Mouse (Mus musculus): ENCODE results near the gene Ugt1a6b.
"Not testable (repeated sequence)": the region's sequence is repeated elsewhere in the genome, so short reads cannot be mapped to it uniquely, and the experiment has no call there.

The Ugt1a6b gene

DNA sequence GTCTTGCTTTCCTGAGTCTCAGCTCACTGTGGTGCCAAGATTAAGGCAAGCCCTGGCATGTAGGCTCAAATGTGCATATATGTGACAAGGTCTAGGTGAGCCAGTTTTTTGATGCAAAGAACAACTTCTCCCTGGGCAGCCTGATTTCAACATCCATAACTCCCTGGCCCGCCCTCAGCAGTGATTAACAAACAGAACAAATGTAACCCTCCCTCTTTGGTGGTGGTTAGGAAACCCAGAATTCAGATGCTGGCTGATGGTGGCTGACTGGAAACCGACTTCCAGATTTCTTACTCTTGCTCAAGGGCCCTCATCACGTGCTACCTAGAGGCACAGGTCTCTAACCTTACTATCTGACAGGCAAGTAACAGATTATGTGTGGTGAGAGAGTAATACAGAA is at the start of gene Ugt1a6b:
Gene Ugt1a6b (plus strand): TSS at position 234 of the 400 bp plus-strand sequence.
- peak; percentile 79 for DNase-seq (ENCODE audit: low spot score)

DNA sequence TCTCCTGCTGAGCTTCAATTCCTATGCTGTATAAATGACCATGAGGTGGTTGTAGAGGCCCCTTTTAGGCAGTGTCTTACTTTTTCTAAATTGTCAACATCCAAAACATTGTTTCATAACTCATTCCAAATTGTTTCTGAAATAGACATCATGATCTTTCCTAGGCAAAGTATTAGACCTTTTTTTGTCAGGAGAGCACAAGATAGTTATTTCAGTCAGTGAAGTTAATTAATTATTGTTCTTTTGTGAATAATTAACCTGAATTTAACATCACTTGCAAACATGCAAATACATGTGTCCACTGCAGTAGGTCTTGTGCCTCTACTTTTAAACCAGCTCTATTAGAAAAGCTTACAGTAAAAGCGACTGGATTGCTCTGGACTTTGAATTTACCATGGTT is 48.0 kb upstream of the Ugt1a6b start, which contains the start of gene Ugt1a10:
Gene Ugt1a10 (plus strand): TSS at position 301 of the 400 bp plus-strand sequence.
- no peak for DNase-seq (ENCODE audit: low spot score)

- not testable (repeated sequence) for DNase-seq (ENCODE audit: low spot score)
Measured at GRCm38 (mm10) chr1:88066472-88067102, 36.5 kb upstream of the Ugt1a6b start.

GRCm38 (mm10) chr1:88070495-88070894 is 32.6 kb upstream of the Ugt1a6b start, which contains the start of gene Ugt1a9:
Gene Ugt1a9 (plus strand): TSS chr1:88070800.
- DNase-seq (ENCODE audit: low spot score), result no peak

DNA sequence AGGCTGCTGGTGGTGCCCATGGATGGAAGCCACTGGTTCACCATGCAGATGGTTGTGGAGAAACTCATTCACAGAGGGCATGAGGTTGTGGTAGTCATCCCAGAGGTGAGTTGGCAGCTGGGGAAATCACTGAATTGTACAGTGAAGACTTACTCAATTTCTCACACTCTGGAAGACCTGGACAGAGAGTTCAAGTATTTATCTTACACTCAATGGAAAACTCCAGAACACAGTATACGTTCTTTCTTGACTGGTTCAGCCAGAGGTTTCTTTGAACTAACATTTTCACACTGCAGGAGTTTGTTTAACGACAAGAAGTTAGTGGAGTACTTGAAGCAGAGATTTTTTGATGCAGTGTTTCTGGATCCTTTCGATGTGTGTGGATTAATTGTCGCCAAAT is 32.1 kb upstream of the Ugt1a6b start:
- no peak for DNase-seq (ENCODE audit: low spot score)

DNA sequence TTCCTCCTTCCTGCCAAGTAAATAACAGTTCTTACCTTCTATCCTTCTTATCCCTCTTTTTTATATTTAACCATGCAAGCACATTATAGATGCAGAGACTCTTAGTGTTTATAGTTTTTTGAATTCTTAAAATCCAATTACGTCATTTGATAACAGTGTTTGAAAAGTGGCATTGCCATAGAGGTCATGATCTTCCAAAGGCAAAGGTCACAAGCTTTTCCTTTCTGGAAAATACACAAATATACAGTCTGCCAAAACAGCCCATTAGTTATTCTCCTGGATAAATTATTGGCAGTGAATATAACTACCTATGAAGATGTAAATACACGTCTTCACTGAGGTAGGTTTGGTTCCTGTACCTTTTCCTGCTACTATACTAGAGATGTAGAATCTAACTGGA is 28.6 kb upstream of the Ugt1a6b start:
- DNase-seq (ENCODE audit: low spot score), result no peak

DNA sequence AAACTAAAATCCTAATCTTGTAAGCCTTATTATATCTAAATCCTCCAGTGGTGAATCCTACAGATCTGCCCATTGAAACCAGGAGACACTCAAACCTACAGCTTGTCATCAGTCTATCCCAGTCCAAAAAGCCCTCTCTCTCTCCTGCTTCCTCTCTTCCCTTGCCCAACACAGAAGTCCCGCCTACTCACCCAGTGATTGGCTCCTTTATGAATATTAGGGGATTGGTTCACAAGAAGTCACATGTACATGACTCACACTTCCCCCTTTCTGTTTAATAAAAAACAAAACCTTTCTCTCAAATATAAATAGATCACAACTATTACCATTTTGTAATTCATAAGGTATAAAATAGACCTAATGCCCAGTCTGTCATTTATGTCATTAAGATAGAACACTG is 25.9 kb upstream of the Ugt1a6b start:
- DNase-seq (ENCODE audit: low spot score), result no peak

GRCm38 (mm10) chr1:88081670-88082069 is 21.4 kb upstream of the Ugt1a6b start:
- no peak for DNase-seq (ENCODE audit: low spot score)

GRCm38 (mm10) chr1:88086125-88086524 is 16.9 kb upstream of the Ugt1a6b start:
- DNase-seq (ENCODE audit: low spot score), result no peak

DNA sequence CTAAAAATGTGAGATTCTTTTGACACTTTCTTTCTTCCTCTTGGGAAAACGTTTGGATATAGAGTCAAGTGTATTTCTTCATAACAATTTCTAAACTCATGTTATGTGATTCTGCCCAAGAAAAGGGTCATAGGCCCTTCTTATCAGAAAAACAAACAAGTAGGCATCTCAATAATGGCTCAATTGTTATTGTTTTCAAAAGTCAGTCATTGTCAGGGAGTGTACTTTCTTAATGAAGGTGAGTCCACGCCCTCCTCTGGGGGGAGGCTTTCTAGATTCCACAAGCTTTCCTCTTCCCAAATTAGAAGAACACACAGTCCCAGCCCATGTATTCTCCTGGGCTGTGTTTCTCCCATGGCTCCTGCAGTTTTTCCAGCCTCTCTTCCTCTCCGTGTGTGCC is 15.5 kb upstream of the Ugt1a6b start, which contains the start of gene Ugt1a8:
Gene Ugt1a8 (plus strand): TSS at position 301 of the 400 bp plus-strand sequence.
- DNase-seq (ENCODE audit: low spot score), result peak; percentile 85

DNA sequence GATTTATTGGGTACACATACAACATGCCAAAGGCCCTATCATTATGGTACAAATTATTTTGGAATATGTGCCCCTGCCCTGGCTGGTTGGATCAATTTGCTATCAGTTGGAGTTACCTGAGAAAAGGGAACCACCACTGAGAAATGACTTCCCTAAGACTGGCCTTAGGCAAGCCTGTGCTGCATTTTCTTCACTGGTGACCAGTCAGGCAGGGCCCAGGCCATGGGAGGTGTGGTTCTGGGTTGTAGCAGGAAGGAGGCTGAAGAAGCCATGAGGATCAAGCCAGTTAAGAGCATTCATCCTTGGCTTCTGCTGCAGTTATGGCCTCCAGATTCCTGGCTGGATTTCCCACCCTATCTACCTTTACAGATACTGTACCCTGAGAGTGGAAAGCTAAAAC is 10.7 kb upstream of the Ugt1a6b start:
- no peak for DNase-seq (ENCODE audit: low spot score)

DNA sequence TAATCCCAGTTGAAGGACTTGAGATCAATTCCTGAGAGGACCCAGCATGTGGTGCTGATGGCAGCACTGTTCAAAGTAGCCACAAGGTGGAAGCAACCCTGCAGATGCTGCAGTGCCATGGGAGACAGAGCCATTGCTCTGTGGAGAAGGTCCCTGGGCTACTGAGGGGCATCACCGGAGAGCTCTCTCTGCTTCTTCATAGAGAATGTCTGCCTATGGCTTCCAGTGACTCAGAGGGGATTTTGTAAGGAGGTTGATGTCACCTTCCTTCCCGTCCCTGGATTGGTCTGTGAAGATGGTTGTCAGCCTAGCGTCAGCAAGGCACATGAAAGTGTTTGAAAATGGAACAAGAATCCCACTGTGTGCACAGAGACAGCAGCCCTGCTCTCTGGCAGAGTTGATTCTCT is 8.8 kb upstream of the Ugt1a6b start:
- peak; percentile 70 for DNase-seq (ENCODE audit: low spot score)

- DNase-seq (ENCODE audit: low spot score), result peak; percentile 45
Measured at GRCm38 (mm10) chr1:88094941-88095492, 8.0 kb upstream of the Ugt1a6b start, which contains the start of gene Ugt1a7c. Gene Ugt1a7c (plus strand): TSS chr1:88095062.

GRCm38 (mm10) chr1:88098546-88098945 is 4.5 kb upstream of the Ugt1a6b start:
- peak; percentile 93 for DNase-seq (ENCODE audit: low spot score)

GRCm38 (mm10) chr1:88099691-88100090 is 3.4 kb upstream of the Ugt1a6b start:
- peak; percentile 99 for DNase-seq (ENCODE audit: low spot score)

GRCm38 (mm10) chr1:88103697-88104468 is 831 bp downstream of the Ugt1a6b start:
- peak; percentile 84 for DNase-seq (ENCODE audit: low spot score)

DNA sequence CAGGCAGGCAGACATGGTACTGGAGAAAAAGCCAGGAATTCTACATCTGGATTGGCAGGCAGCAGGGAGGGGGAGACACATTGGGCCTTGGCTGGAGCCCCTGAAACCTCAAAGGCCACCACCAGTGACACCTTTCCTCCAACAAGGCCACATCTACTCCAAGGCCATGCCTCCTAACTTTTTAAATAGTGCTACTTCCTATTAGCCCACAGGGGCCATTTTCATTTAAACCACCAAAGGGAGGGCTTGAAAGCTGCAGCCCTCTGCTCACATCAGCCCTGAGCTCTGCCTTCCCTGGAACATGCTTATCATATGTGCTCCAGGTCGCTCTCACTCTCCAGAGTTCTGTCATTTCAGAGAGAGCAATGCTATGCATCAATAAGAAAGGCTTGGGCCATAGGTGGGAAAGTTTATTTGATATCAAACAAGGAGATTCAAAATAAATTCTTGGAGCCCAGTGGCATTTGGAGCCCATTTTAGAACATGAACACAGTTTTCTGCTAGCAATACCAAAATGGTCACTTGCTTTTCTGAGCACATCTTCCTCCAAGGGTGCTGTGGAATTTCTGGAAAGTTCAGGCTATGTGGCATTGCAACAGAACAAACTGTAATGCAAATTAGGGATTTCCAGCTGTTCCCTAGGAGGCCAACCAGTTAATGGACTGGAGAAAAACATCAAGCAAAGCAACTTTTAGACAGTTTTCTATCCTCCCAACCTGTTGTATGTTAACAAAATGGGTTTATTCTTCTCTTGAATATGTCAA is 1.8 kb downstream of the Ugt1a6b start:
- peak; percentile 83 for DNase-seq (ENCODE audit: low spot score)

- DNase-seq (ENCODE audit: low spot score), result peak; percentile 42
Measured at GRCm38 (mm10) chr1:88105656-88106055, 2.6 kb downstream of the Ugt1a6b start.

DNA sequence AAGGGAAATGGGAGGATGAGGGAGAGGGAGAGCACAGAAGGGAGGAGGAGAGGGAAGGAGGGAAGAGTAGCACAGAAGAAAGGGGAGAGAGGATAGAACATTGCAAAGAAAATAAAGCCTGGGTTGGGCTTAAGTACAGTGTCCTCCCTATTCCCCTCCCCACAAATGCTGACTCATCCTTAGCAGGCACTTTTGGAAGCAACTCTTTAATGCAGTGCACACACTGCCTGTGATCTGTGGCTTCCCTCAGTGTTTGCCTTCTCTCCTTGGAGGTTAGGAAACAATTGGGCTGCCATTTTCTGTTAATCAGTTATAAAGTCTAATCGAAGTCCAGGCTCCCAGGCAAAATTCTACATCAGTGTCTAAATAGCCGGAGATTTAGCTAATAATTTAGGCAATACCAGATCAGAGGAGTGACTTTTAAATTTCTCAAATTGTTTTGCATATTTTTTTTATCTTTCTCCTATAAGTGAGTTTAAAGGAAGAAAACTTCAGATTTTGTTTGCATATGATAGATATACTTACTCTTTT is 6.0 kb downstream of the Ugt1a6b start:
- DNase-seq (ENCODE audit: low spot score), result not testable (repeated sequence)

DNA sequence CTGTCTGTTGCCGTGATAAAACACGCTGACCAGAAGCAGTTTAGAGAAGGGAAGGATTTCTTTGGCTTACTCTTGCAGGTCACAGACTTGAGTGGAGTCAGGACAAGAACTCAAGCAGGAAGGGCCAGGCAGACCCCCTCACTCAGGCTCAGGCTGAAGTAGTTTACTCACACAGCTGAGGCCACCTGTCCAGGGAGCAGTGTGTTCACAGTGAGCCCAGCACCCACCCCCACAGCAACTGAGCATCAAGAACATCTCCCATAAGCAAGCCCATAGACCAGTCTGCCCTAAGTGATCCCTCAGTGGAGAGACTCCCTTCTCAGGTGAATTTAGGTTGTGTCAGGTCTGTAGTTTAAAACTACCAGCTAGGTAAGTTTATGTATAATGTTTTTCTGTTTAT is 6.6 kb downstream of the Ugt1a6b start:
- not testable (repeated sequence) for DNase-seq (ENCODE audit: low spot score)

DNA sequence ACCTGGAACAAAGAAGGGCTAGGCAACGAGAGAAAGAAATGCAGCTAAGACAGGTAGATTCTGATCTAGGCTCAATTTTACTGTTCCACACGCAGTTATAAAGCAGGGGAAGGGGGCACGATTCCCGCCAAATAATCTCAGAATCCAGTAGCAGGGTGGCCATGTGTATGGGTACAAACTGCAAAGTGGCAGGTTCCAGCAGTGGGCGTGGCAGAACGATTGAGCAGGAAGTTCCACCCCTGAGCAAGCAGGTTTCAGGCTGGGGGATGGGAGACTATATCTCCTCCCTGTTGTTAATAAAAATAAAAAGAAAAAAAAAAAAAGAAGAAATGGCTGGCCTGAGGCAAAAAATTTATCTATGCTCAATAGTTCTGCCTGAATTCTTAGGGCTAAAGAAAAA is 9.7 kb downstream of the Ugt1a6b start:
- DNase-seq (ENCODE audit: low spot score), result not testable (repeated sequence)

DNA sequence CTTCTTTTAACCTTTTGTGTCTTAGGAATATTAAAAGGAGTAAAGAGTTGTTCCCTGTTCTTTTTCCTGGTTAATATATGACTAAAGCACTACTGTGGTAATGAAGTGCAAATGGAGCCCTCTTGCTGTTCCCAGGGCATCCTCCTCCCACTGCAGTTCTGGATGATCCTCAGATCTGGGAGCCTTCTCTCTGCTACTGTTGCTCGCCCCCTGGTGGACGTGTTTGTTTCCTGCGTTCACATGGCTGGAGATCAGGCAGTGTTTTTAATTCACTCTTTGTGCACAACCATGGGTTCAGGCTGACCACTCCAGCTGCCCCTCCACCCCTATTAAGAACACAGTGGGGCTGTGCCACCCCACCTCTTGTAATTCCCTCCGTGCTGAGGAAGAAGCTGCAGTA is 17.5 kb downstream of the Ugt1a6b start:
- DNase-seq (ENCODE audit: low spot score), result not testable (repeated sequence)
